Mouse (Mus musculus) forebrain, embryonic 10.5 days (tissue): ENCODE data around the gene Lin7a. TPM values are rescaled to one million over a fixed set of nuclear protein-coding genes. Genes with fewer than 3 reads are reported as not detected.
"Not testable (repeated sequence)": the region's sequence is repeated elsewhere in the genome, so short reads cannot be mapped to it uniquely, and the experiment has no call there.

Source experiments
- DNase-seq: peaks from one replicate; pipeline ENCODE4 v3.0.0-alpha.2; 2017; ENCODE audit warnings: low spot score; ENCODE audit errors: extremely low spot score
- H3K27ac ChIP-seq: fragments of 300-500 bp; sonication (generic); 2 replicates; pipeline ENCODE4 v1.5.1; 2016; ENCODE audit warnings: mild to moderate bottlenecking
- H3K27me3 ChIP-seq: fragments of 300-500 bp; sonication (generic); 2 replicates; pipeline ENCODE4 v1.6.1; 2016; ENCODE audit warnings: mild to moderate bottlenecking; ENCODE audit not compliant: poor library complexity, severe bottlenecking
- H3K36me3 ChIP-seq: fragments of 300-500 bp; sonication (generic); replicated peaks from 2 replicates; pipeline ENCODE4 v1.6.1; 2016; ENCODE audit warnings: mild to moderate bottlenecking, moderate library complexity
- H3K4me1 ChIP-seq: fragments of 300-500 bp; sonication (generic); 2 replicates; pipeline ENCODE4 v1.6.1; 2016
- H3K4me3 ChIP-seq: fragments of 300-500 bp; sonication (generic); 2 replicates; pipeline ENCODE4 v1.5.1; 2016; ENCODE audit warnings: mild to moderate bottlenecking, moderate library complexity
- H3K9me3 ChIP-seq: fragments of 300-500 bp; sonication (generic); 2 replicates; pipeline ENCODE4 v1.6.1; 2016; ENCODE audit warnings: mild to moderate bottlenecking, moderate library complexity
- WGBS: fragments of 180-500 bp; shearing (Covaris S2); methylation state at CpG from one replicate; pipeline ENCODE4 v1.1.7; 2016; 5-methylcytosine and 5-hydroxymethylcytosine counted together
- polyA plus RNA-seq: library from polyadenylated mRNA; unstranded; fragments of >200 nt; fragmentation: Nextera tagmentation; extraction: Ambion mirVana; gene quantifications from 2 replicates; pipeline ENCODE4 v1.2.1, GENCODE M21; 2016

Gene Lin7a
- polyA plus RNA-seq, 1 experiment from 2014 or later, result 1.4 TPM

DNA sequence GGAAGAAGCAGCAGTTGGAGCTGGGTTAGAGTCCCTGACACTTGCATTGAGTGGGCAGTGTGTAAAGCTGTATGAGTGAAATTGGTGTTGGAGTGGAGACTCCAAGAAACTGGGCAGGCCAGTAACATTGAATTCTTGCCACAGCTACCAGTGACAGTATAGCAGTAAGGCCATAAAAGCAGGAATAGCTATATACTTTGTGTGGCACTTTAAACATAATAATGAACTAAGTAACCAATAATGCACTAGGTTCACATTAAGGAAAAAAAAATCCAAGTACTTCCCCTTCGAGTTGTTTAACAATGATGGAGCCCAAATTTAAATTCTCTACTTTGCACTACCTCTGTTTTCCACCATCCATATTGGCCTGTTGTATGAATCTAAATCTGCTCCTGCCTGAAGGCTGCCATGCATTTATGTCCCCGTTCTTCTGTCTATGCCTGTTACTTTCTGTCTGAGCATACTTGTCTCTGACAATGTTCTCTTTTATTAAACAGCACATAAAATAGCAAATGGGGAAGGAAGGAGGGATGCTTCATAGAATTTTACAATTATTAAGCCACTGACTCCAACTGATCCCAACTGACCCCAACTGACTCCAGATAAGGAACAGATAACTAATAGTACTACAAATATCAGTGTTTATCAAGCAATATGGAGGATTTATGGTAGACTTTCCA, 31.7 kb upstream of the Lin7a start:
- Histone ChIP-seq H3K27me3 (no peaks in the 10 kb centered on the region), H3K4me1 (no peaks in the 10 kb centered on the region), H3K9me3 (no peaks in the 10 kb centered on the region), H3K27ac (no peak overlapping the region), H3K4me3 (no peak overlapping the region), H3K36me3 (no peaks in the 10 kb centered on the region)
- 90% methylated on average over 2 of the region's 2 CpGs for WGBS
- no peak for DNase-seq

DNA sequence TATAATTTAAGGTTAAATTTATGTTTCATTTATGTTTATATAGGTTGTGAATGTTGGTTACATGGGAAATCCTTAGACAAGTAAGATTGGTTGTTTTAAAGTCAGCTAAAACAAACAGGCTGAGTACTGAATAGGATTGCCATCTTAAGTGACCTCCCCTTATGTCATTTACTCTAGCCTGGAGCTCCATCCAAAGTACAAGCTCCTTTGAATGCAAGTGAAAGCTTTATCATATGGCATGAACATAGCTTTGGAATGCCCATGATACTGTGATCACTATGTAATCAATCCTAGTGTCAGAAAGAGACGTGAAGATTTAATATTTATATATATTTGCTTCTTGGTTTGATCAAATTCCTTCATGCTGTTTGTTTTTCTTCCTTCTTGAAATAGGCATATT, 31.0 kb upstream of the Lin7a start:
- H3K27me3 ChIP-seq, result no peaks in the 10 kb centered on the region
- no peak overlapping the region for H3K27ac ChIP-seq
- H3K9me3 ChIP-seq, result no peaks in the 10 kb centered on the region
- 98% methylated on average over 1 of the region's 1 CpGs for WGBS
- H3K4me3 ChIP-seq, result no peak overlapping the region
- H3K4me1 ChIP-seq, result no peaks in the 10 kb centered on the region
- no peaks in the 10 kb centered on the region for H3K36me3 ChIP-seq
- DNase-seq, result no peak

DNA sequence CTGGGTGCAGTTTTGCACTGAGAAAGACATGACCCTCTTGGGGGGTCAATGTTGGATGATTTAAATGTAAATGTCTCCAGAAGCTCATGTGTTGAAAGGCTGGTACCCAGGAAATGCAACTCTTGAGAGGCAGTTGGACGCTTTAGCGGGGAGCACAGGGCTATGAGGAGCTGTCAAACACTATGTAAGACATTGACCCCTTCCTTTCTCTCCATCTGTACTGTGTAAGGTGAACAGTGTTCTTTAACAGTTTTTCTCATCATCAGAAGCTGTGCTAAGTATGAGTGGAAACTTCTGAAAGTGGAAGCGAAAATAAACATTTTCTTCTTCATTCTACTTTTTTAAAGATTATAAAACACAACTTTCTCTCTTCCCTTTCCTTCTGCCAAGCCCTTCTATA, 30.5 kb upstream of the Lin7a start:
- Histone ChIP-seq H3K36me3 (no peaks in the 10 kb centered on the region), H3K9me3 (no peaks in the 10 kb centered on the region), H3K27me3 (no peaks in the 10 kb centered on the region), H3K4me1 (no peaks in the 10 kb centered on the region), H3K27ac (no peak overlapping the region), H3K4me3 (no peak overlapping the region)
- no peak for DNase-seq
- WGBS, result 94% methylated on average over 3 of the region's 3 CpGs

DNA sequence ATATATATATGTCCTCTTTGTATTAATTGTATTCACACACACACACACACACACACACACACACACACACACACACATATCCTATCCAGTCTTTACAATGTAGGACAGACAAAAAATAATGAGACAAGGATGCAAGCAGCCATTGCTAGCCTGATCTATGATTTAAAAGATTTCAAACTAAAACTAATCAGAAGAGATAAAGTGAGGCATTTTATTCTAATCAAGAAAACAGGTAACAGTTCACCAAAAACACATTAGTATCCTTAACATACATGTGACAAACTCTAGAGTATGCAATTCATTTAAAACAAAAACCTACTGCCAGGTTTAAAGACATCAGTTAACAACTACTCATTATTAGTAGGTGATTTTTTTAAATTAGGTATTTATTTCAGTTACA, 30.1 kb upstream of the Lin7a start:
- Histone ChIP-seq H3K27ac (no peak overlapping the region), H3K36me3 (no peaks in the 10 kb centered on the region), H3K4me1 (no peaks in the 10 kb centered on the region), H3K4me3 (no peak overlapping the region), H3K9me3 (no peaks in the 10 kb centered on the region), H3K27me3 (no peaks in the 10 kb centered on the region)
- no peak for DNase-seq

DNA sequence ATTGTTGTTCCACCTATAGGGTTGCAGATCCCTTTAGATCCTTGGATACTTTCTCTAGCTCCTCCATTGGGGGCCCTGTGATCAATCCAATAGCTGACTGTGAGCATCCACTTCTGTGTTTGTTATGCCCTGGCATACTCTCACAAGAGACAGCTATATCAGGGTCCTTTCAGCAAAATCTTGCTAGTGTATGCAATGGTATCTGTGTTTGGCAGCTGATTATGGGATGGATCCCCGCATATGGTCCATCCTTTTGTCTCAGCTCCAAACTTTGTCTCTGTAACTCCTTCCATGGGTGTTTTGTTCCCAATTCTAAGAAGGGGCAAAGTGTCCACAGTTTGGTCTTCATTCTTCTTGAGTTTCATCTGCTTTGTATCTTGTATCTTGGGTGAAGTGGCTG, 29.5 kb upstream of the Lin7a start:
- not testable (repeated sequence) for H3K36me3 ChIP-seq, H3K4me1 ChIP-seq, H3K27me3 ChIP-seq, H3K4me3 ChIP-seq, DNase-seq, H3K27ac ChIP-seq, H3K9me3 ChIP-seq
- 90% methylated on average over 1 of the region's 1 CpGs for WGBS

DNA sequence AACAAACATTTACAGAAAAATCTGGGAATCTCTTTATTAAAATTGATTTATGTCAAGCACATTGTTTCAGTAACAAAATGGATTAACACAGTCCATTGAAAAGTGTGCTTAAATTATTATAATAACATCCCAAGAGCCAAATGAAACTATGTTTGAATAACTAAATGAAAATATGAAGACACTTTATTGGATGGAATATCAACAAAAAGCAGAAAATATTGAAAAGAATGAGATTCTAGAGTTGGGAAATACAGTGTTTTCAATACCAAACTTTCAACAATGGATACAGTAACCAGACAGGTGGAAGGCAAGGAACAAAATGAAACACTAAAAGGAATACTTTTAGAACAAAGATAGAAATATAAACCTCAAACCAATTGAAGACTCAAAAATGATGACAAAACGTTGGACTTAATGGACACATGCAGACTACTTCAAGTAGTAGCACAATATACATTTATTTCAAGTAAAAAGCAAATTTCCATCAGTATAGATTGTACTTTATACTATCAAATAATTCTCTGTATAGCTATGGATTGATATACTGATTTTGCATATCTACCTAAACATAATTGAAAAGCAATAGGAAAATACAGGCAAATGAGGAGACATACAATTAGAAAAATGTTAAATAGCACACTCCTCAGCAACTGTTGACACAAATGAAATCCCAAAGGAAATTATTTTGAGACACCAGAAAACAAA, 28.6 kb upstream of the Lin7a start:
- H3K9me3 ChIP-seq, result no peaks in the 10 kb centered on the region
- DNase-seq, result no peak
- 90% methylated on average over 1 of the region's 1 CpGs for WGBS

DNA sequence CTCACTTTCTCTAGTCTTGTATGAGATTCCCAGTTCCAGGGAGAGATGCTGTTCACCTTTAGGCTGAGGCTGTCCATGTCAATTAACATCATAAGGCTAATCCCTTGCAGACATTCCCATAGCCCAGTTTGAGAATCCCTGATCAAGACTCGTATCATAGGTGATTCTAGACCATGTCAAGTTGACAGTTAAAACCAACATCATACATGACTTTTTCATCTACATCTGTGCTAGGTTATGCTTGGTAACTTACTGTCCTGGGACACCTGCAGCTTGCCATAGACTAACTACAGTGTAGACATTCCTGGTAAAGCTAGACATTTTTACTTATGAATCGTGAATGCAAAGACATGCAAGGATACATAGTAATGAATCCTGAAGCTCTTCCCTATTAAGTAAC, 27.3 kb upstream of the Lin7a start:
- Histone ChIP-seq H3K36me3 (no peaks in the 10 kb centered on the region), H3K4me3 (no peak overlapping the region), H3K4me1 (no peaks in the 10 kb centered on the region), H3K27me3 (no peaks in the 10 kb centered on the region), H3K27ac (no peak overlapping the region), H3K9me3 (no peaks in the 10 kb centered on the region)
- DNase-seq, result no peak
- WGBS, result 92% methylated on average over 2 of the region's 2 CpGs

More for the DNA sequence above, 28.6 kb upstream of the Lin7a start:
- H3K36me3 ChIP-seq, result no peaks in the 10 kb centered on the region
- H3K27ac ChIP-seq, result no peak overlapping the region
- H3K4me3 ChIP-seq, result no peak overlapping the region
- H3K27me3 ChIP-seq, result no peaks in the 10 kb centered on the region
- no peaks in the 10 kb centered on the region for H3K4me1 ChIP-seq

DNA sequence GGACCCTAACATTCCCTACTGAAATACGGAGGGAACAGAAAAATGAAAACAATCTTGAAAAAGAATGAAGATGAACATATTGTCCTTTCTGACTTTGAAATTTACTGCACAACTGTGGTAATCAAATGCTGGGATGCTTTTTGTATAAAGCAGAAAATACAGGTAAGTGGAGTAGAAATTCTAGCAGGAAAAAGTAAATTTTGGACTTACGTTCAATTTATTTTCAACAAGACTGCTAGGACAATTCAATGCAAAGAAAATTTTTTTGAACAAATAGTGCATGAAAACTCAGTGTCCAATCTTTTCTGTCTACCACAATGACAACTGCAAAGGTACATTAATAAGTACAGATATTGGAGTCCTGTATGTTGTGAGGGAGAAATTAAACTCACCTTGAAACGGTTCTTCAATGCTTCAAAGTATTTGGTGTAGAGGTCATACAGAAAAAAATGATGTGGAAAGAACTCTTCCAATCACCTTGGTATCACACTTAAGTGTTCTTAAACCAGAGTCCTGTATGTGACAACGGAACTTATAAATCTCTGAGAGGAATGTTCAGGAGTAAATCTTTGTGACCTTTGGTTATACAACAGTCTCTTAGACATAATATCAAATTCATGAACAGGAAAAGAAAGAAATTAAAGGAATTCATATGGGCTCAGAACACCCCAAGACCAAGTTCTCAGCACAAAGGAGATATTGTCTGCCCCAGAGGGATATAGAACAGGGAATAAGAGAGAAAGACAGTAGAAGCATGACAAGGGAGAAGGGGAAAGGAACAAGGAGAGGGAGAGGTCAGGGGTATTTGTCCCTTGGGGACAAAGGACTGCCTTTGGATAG, 26.6 kb upstream of the Lin7a start:
- no peak for DNase-seq
- Histone ChIP-seq H3K36me3 (no peaks in the 10 kb centered on the region), H3K27me3 (no peaks in the 10 kb centered on the region), H3K9me3 (no peaks in the 10 kb centered on the region), H3K4me3 (no peak overlapping the region), H3K4me1 (no peaks in the 10 kb centered on the region), H3K27ac (no peak overlapping the region)
- 88% methylated on average over 4 of the region's 4 CpGs for WGBS

DNA sequence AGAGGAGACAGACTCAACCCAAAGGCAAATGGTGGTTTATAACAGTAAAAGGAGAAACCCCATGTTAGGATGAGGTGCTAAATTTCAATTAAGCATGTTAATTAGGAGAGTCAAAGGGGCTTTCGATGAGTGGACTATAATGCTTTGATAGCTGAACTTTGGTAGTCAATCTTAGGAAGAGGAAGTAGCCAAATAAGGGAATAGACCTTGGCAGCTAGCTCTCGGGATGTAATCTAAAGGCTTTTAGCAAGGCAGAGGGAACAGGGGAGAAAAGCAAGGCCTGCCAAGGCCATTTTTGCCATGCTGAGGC, 26.0 kb upstream of the Lin7a start:
- Histone ChIP-seq H3K9me3 (no peaks in the 10 kb centered on the region), H3K4me3 (no peak overlapping the region), H3K27me3 (no peaks in the 10 kb centered on the region), H3K4me1 (no peaks in the 10 kb centered on the region), H3K27ac (no peak overlapping the region), H3K36me3 (no peaks in the 10 kb centered on the region)
- no peak for DNase-seq
- WGBS, result 81% methylated on average over 2 of the region's 2 CpGs

DNA sequence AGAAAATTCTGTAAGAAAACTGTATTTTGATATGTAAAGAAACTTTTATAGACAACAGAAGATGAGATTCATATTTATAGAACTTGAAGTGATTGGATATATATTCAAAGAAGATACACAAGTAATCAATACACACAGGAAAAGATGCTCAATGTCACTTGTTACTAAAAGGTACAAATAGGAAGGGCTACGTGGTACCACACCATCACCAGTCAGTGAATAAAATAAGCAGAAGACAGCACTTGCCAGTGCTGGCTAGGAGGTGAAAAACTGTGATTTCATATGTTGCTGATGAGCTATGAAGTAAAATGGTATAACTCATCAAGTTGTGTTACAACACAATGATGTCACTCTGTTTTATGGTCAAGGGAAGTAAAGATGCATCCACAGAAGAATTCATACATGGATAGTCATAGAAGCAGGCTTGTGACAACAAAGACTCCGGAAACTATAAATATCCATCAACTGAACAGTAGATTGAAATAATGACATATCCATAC, 25.5 kb upstream of the Lin7a start:
- DNase-seq, result no peak
- Histone ChIP-seq H3K36me3 (no peaks in the 10 kb centered on the region), H3K27me3 (no peaks in the 10 kb centered on the region), H3K4me3 (no peak overlapping the region), H3K9me3 (no peaks in the 10 kb centered on the region), H3K27ac (no peak overlapping the region), H3K4me1 (no peaks in the 10 kb centered on the region)
- 93% methylated on average over 2 of the region's 2 CpGs for WGBS

DNA sequence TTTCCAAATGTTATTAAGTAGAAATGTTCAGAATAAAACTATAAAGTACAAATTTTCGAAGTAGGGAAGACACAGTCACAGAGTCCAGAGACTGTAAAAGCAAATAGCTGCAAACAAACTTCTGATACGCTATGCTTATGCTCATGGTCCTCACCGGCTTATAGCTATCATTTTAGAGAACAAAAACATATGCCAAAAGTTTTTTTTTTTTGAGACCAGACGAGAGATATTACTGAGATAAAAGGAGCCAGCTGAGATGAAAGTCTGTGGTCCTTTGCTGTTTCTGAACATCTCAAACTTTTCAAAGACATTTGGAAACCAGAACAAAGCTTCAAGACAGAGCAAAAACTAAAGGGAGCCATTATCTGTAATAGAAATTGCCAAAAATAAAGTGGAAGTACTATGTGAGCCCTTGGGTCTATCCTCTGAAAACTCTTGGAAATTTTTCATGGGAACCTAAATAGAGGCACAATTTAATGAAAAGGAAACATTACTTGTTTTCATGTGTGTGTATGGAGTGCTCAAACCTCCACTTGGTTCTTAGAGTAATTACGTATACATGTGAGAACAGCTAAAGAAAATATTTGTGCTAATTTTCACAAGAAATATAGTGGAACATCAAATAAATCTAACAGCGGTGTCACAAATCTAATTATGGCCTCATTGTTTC, 24.4 kb upstream of the Lin7a start:
- Histone ChIP-seq H3K4me1 (no peaks in the 10 kb centered on the region), H3K4me3 (no peak overlapping the region), H3K9me3 (no peaks in the 10 kb centered on the region), H3K27me3 (no peaks in the 10 kb centered on the region), H3K36me3 (no peaks in the 10 kb centered on the region), H3K27ac (no peak overlapping the region)
- DNase-seq, result no peak
- 90% methylated on average over 6 of the region's 6 CpGs for WGBS

DNA sequence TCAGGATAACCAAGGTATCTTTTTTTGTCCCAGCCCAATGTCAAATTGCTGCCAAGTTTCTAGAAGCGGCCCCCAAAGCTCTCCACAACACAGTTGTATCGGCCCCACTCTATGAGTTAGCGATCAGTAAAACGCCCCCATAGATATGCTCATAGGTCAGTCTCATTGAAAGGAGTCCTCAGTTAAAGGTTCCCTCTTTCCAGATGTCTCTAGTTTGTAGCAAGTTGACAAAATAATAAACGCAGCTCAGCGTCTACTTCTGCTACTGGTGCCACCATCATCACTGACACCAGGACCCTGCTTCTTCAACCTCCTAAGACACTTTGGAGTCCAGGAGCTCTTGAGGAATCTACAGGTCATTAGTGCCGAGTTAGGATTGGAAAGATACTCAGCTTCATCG, 23.0 kb upstream of the Lin7a start:
- Histone ChIP-seq H3K4me1 (no peaks in the 10 kb centered on the region), H3K27ac (no peak overlapping the region), H3K4me3 (no peak overlapping the region), H3K9me3 (no peaks in the 10 kb centered on the region), H3K27me3 (no peaks in the 10 kb centered on the region), H3K36me3 (no peaks in the 10 kb centered on the region)
- DNase-seq, result no peak
- WGBS, result 91% methylated on average over 8 of the region's 8 CpGs

DNA sequence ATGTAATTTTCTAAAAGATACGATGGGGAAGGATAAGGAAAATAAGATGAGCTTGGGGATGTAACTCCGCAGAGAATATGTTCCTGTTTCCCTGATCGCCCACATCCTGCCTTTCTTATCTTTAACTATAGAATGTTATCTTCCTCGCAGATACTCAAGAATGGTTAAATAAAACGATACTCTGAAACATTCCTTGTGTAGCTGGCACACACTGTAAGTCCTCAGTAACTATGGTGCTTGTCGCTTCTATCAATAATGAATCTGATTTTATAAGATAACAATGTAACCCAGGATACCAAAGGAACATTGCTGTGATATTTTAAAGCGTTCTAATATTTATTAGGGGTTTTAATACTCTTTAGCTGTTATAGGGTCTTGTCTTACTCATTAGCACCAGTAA, 22.4 kb upstream of the Lin7a start:
- WGBS, result 94% methylated on average over 7 of the region's 7 CpGs
- no peaks in the 10 kb centered on the region for H3K36me3 ChIP-seq
- no peak for DNase-seq
- no peak overlapping the region for H3K4me3 ChIP-seq
- H3K9me3 ChIP-seq, result no peaks in the 10 kb centered on the region
- H3K27me3 ChIP-seq, result no peaks in the 10 kb centered on the region
- H3K27ac ChIP-seq, result no peak overlapping the region
- no peaks in the 10 kb centered on the region for H3K4me1 ChIP-seq
